ENCODE assay signal across 17 mouse cellular contexts in the genomic region with DNA sequence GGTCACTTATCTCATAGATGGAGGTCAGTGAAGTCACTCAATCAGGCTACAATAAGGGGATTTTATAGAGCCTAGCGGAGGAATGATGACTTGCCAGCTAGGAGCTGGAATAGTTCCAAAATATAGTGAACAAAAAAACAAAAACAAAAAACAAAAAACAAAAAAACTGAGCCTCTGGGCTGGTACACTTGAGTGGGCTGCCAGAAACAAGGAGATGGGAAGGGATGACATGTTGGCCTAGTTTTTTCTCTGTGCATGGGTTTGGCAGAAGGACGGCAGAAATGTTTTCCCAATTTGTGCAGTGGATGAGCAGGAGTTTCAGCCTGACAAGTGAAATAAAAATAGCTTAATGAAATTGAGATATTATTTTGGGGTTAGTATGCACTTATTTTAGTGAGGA.
"Had no signal": no experiment of that assay in that cellular context is flagged by ENCODE, and none has a peak within 500 bp of the region (broad histone marks: within the 10 kb centered on the region; RNA-seq: fewer than 3 reads in every experiment).

No protein-coding gene starts in this region.

- H3K4me1 ChIP-seq: kidney, embryonic 15.5 days; limb, embryonic 15.5 days; liver, embryonic 12.5 days; megakaryocyte, embryonic 14.5 days; neural tube, embryonic 15.5 days; stomach, embryonic 15.5 days had no signal

- H3K9ac ChIP-seq: kidney, embryonic 15.5 days; limb, embryonic 15.5 days; liver, embryonic 12.5 days; lung, embryonic 14.5 days; midbrain, embryonic 12.5 days; neural tube, embryonic 15.5 days; stomach, embryonic 15.5 days had no signal

- H3K4me2 ChIP-seq: kidney, embryonic 15.5 days; limb, embryonic 15.5 days; liver, embryonic 12.5 days; lung, embryonic 14.5 days; midbrain, embryonic 12.5 days; neural tube, embryonic 15.5 days; stomach, embryonic 15.5 days had no signal

- H3K4me3 ChIP-seq: kidney, embryonic 15.5 days; left cerebral cortex, adult 2 months; limb, embryonic 15.5 days; liver, embryonic 12.5 days; megakaryocyte, embryonic 14.5 days; midbrain, embryonic 12.5 days; myocyte; neural tube, embryonic 15.5 days; stomach, embryonic 15.5 days had no signal

- H3K36me3 ChIP-seq: kidney, embryonic 15.5 days; limb, embryonic 15.5 days; liver, embryonic 12.5 days; midbrain, embryonic 12.5 days; neural tube, embryonic 15.5 days; stomach, embryonic 15.5 days had no signal

- H3K27ac ChIP-seq: kidney, embryonic 15.5 days; left cerebral cortex, adult 2 months; limb, embryonic 15.5 days; liver, embryonic 12.5 days; macrophage; midbrain, embryonic 12.5 days; neural tube, embryonic 15.5 days; stomach, embryonic 15.5 days had no signal

- H3K27me3 ChIP-seq: kidney, embryonic 15.5 days; limb, embryonic 15.5 days; liver, embryonic 12.5 days; megakaryocyte, embryonic 14.5 days; midbrain, embryonic 12.5 days; neural tube, embryonic 15.5 days; stomach, embryonic 15.5 days had no signal

- H3K9me3 ChIP-seq: kidney, embryonic 15.5 days; limb, embryonic 15.5 days; liver, embryonic 12.5 days; megakaryocyte, embryonic 14.5 days; midbrain, embryonic 12.5 days; neural tube, embryonic 15.5 days; stomach, embryonic 15.5 days had no signal

- DNase-seq: kidney, postnatal 14 days; lung, embryonic 14.5 days; lung, postnatal 10 days; right cerebral cortex, postnatal 4 days; spleen, adult 18-20 months; thymus, postnatal 4 days had no signal

- ATAC-seq: liver, embryonic 12.5 days; midbrain, embryonic 16.5 days had no signal
